Mouse (Mus musculus): ENCODE data around the gene Hs3st5. TPM values are rescaled to one million over a fixed set of nuclear protein-coding genes. Genes with fewer than 3 reads are reported as not detected.

The Hs3st5 gene
- total and polyA plus RNA-seq, 3 experiments, result 0.11 TPM; not detected in 2

GRCm38 (mm10) chr10:36754471-36754870 lies 247.9 kb downstream of the Hs3st5 start:
- H3K27me3 ChIP-seq (ENCODE audit: insufficient read depth, low read length), result no peaks in the 10 kb centered on the region
- no peak for TF ChIP-seq POLR2AphosphoS5 (IDR thresholded peaks at IDR 0.05; ENCODE audit: insufficient replicate concordance, low read depth, low read length)
- DNase-seq (ENCODE audit: low spot score), result no peak
- H3K4me3 ChIP-seq (ENCODE audit: low read depth, low read length), result no peak overlapping the region
- no peaks in the 10 kb centered on the region for H3K36me3 ChIP-seq (replicated peaks)
- no peak for ATAC-seq (ENCODE audit: extremely low read depth, insufficient number of reproducible peaks, low FRiP score, poor library complexity, severe bottlenecking)
- no peaks in the 10 kb centered on the region for H3K4me1 ChIP-seq (ENCODE audit: insufficient read depth, low read depth, low read length)
- no peaks in the 10 kb centered on the region for H3K9me3 ChIP-seq (replicated peaks)

- ATAC-seq (ENCODE audit: extremely low read depth, insufficient number of reproducible peaks, low FRiP score, poor library complexity, severe bottlenecking), result no peak
- H3K36me3 ChIP-seq (replicated peaks), result no peaks in the 10 kb centered on the region
- H3K4me1 ChIP-seq (ENCODE audit: insufficient read depth, low read depth, low read length), result no peaks in the 10 kb centered on the region
- H3K9me3 ChIP-seq (replicated peaks), result no peaks in the 10 kb centered on the region
- no peak overlapping the region for H3K4me3 ChIP-seq (ENCODE audit: low read depth, low read length)
- no peak for DNase-seq (ENCODE audit: low spot score)
- no peaks in the 10 kb centered on the region for H3K27me3 ChIP-seq (ENCODE audit: insufficient read depth, low read length)
- no peak for TF ChIP-seq GATA1 (IDR thresholded peaks at IDR 0.05; ENCODE audit: borderline replicate concordance, low read length)
- TF ChIP-seq GATA2 (IDR thresholded peaks at IDR 0.05; ENCODE audit: borderline replicate concordance, low read depth, low read length), result no peak
- TF ChIP-seq POLR2AphosphoS5 (IDR thresholded peaks at IDR 0.05; ENCODE audit: insufficient replicate concordance, low read depth, low read length), result no peak
- no peak for TF ChIP-seq TAL1 (conservative IDR thresholded peaks at IDR 0.05; ENCODE audit: low read depth, low read length)
- TF ChIP-seq CTCF (IDR thresholded peaks at IDR 0.05; ENCODE audit: low read depth, low read length), result no peak
Measured at GRCm38 (mm10) chr10:36773595-36773994, 267.0 kb downstream of the Hs3st5 start.

- TF ChIP-seq CTCF (IDR thresholded peaks at IDR 0.05; ENCODE audit: low read depth, low read length) (no peak), GATA2 (IDR thresholded peaks at IDR 0.05; ENCODE audit: borderline replicate concordance, low read depth, low read length) (no peak), POLR2AphosphoS5 (IDR thresholded peaks at IDR 0.05; ENCODE audit: insufficient replicate concordance, low read depth, low read length) (no peak), TAL1 (conservative IDR thresholded peaks at IDR 0.05; ENCODE audit: low read depth, low read length) (no peak), GATA1 (IDR thresholded peaks at IDR 0.05; ENCODE audit: borderline replicate concordance, low read length) (no peak)
- H3K4me3 ChIP-seq (ENCODE audit: low read depth, low read length), result no peak overlapping the region
- ATAC-seq (ENCODE audit: extremely low read depth, insufficient number of reproducible peaks, low FRiP score, poor library complexity, severe bottlenecking) (no peak), DNase-seq (ENCODE audit: low spot score) (no peak)
- H3K4me1 ChIP-seq (ENCODE audit: insufficient read depth, low read depth, low read length), result no peaks in the 10 kb centered on the region
- H3K27me3 ChIP-seq (ENCODE audit: insufficient read depth, low read length), result no peaks in the 10 kb centered on the region
- no peaks in the 10 kb centered on the region for H3K9me3 ChIP-seq (replicated peaks)
- H3K36me3 ChIP-seq (replicated peaks), result no peaks in the 10 kb centered on the region
Measured at GRCm38 (mm10) chr10:36774898-36775297, 268.3 kb downstream of the Hs3st5 start.

- DNase-seq (ENCODE audit: low spot score) (no peak), ATAC-seq (ENCODE audit: extremely low read depth, insufficient number of reproducible peaks, low FRiP score, poor library complexity, severe bottlenecking) (no peak)
- Histone ChIP-seq H3K27me3 (ENCODE audit: insufficient read depth, low read length) (no peaks in the 10 kb centered on the region), H3K4me1 (ENCODE audit: insufficient read depth, low read depth, low read length) (no peaks in the 10 kb centered on the region), H3K9me3 (replicated peaks) (no peaks in the 10 kb centered on the region), H3K4me3 (ENCODE audit: low read depth, low read length) (no peak overlapping the region), H3K36me3 (replicated peaks) (no peaks in the 10 kb centered on the region)
- no peak for TF ChIP-seq TAL1 (conservative IDR thresholded peaks at IDR 0.05; ENCODE audit: low read depth, low read length)
- TF ChIP-seq CTCF (IDR thresholded peaks at IDR 0.05; ENCODE audit: low read depth, low read length), result no peak
- TF ChIP-seq POLR2AphosphoS5 (IDR thresholded peaks at IDR 0.05; ENCODE audit: insufficient replicate concordance, low read depth, low read length), result no peak
- TF ChIP-seq GATA1 (IDR thresholded peaks at IDR 0.05; ENCODE audit: borderline replicate concordance, low read length), result no peak
- TF ChIP-seq GATA2 (IDR thresholded peaks at IDR 0.05; ENCODE audit: borderline replicate concordance, low read depth, low read length), result no peak
Measured at GRCm38 (mm10) chr10:36781641-36782040, 275.0 kb downstream of the Hs3st5 start.

GRCm38 (mm10) chr10:36786970-36787369 lies 280.4 kb downstream of the Hs3st5 start:
- Histone ChIP-seq H3K36me3 (replicated peaks) (no peaks in the 10 kb centered on the region), H3K27me3 (ENCODE audit: insufficient read depth, low read length) (no peaks in the 10 kb centered on the region), H3K4me1 (ENCODE audit: insufficient read depth, low read depth, low read length) (no peaks in the 10 kb centered on the region), H3K4me3 (ENCODE audit: low read depth, low read length) (no peak overlapping the region), H3K9me3 (replicated peaks) (no peaks in the 10 kb centered on the region)
- TF ChIP-seq GATA1 (IDR thresholded peaks at IDR 0.05; ENCODE audit: borderline replicate concordance, low read length) (no peak), POLR2AphosphoS5 (IDR thresholded peaks at IDR 0.05; ENCODE audit: insufficient replicate concordance, low read depth, low read length) (no peak), GATA2 (IDR thresholded peaks at IDR 0.05; ENCODE audit: borderline replicate concordance, low read depth, low read length) (no peak), TAL1 (conservative IDR thresholded peaks at IDR 0.05; ENCODE audit: low read depth, low read length) (no peak), CTCF (IDR thresholded peaks at IDR 0.05; ENCODE audit: low read depth, low read length) (no peak)
- no peak for ATAC-seq (ENCODE audit: extremely low read depth, insufficient number of reproducible peaks, low FRiP score, poor library complexity, severe bottlenecking)
- DNase-seq (ENCODE audit: low spot score), result no peak

- Histone ChIP-seq H3K27me3 (ENCODE audit: insufficient read depth, low read length) (no peaks in the 10 kb centered on the region), H3K9me3 (replicated peaks) (no peaks in the 10 kb centered on the region), H3K4me3 (ENCODE audit: low read depth, low read length) (no peak overlapping the region), H3K36me3 (replicated peaks) (no peaks in the 10 kb centered on the region), H3K4me1 (ENCODE audit: insufficient read depth, low read depth, low read length) (no peaks in the 10 kb centered on the region)
- ATAC-seq (ENCODE audit: extremely low read depth, insufficient number of reproducible peaks, low FRiP score, poor library complexity, severe bottlenecking), result no peak
- TF ChIP-seq GATA2 (IDR thresholded peaks at IDR 0.05; ENCODE audit: borderline replicate concordance, low read depth, low read length) (no peak), TAL1 (conservative IDR thresholded peaks at IDR 0.05; ENCODE audit: low read depth, low read length) (no peak), POLR2AphosphoS5 (IDR thresholded peaks at IDR 0.05; ENCODE audit: insufficient replicate concordance, low read depth, low read length) (no peak), GATA1 (IDR thresholded peaks at IDR 0.05; ENCODE audit: borderline replicate concordance, low read length) (no peak), CTCF (IDR thresholded peaks at IDR 0.05; ENCODE audit: low read depth, low read length) (no peak)
- DNase-seq (ENCODE audit: low spot score), result no peak
Measured at GRCm38 (mm10) chr10:36791771-36792170, 285.2 kb downstream of the Hs3st5 start.

- TF ChIP-seq GATA1 (IDR thresholded peaks at IDR 0.05; ENCODE audit: borderline replicate concordance, low read length) (no peak), POLR2AphosphoS5 (IDR thresholded peaks at IDR 0.05; ENCODE audit: insufficient replicate concordance, low read depth, low read length) (no peak), CTCF (IDR thresholded peaks at IDR 0.05; ENCODE audit: low read depth, low read length) (no peak), TAL1 (conservative IDR thresholded peaks at IDR 0.05; ENCODE audit: low read depth, low read length) (no peak), GATA2 (IDR thresholded peaks at IDR 0.05; ENCODE audit: borderline replicate concordance, low read depth, low read length) (no peak)
- Histone ChIP-seq H3K27me3 (ENCODE audit: insufficient read depth, low read length) (no peaks in the 10 kb centered on the region), H3K4me1 (ENCODE audit: insufficient read depth, low read depth, low read length) (no peaks in the 10 kb centered on the region), H3K9me3 (replicated peaks) (no peaks in the 10 kb centered on the region), H3K4me3 (ENCODE audit: low read depth, low read length) (no peak overlapping the region), H3K36me3 (replicated peaks) (no peaks in the 10 kb centered on the region)
- ATAC-seq (ENCODE audit: extremely low read depth, insufficient number of reproducible peaks, low FRiP score, poor library complexity, severe bottlenecking) (no peak), DNase-seq (ENCODE audit: low spot score) (no peak)
Measured at GRCm38 (mm10) chr10:36795311-36795710, 288.7 kb downstream of the Hs3st5 start.

All from G1E (cell line).